Mouse (Mus musculus): ENCODE results near the gene Naga.

DNA sequence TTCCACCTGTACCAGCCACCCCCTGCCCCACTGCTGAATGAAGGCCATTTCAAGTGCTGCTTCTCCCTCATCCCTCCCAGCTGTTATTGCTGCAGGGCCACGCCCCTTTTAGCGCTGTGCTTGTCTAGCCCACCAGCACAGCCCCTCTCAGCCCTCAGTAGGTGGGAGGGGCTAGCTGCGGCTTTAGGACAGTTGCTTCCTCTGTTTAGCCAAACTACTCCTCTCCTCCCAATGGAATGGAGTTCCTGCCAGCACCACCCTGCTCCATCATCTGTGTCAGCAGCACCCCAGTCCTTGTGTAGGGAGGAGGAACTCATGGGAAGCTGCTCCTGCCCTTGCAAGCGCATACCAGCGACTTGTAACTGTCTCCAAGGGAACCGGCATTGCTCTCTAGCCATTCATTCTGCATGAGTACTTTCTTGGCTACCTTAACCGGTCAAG, 45.4 kb downstream of the Naga start:
- TF ChIP-seq GATA1 (IDR thresholded peaks at IDR 0.05; ENCODE audit: borderline replicate concordance, low read length) (no peak), CTCF (IDR thresholded peaks at IDR 0.05; ENCODE audit: low read depth, low read length) (no peak), TAL1 (conservative IDR thresholded peaks at IDR 0.05; ENCODE audit: low read depth, low read length) (no peak)
